Mouse (Mus musculus) urinary bladder, adult 2 months (tissue): ENCODE data around the gene Hsp90aa1. TPM values are rescaled to one million over a fixed set of nuclear protein-coding genes. Genes with fewer than 3 reads are reported as not detected.

Experiments used
- polyA plus RNA-seq: library from polyadenylated mRNA; depleted of rRNA; stranded (reverse); fragments of >200 nt; gene quantifications from 2 replicates; pipeline ENCODE4 v1.2.3, GENCODE M21; 2012; rRNA removed

Hsp90aa1 gene
- polyA plus RNA-seq, 1 experiment, result 104 TPM

Other genes with a start within 250 kb of the Hsp90aa1 start
- 114 and 172 TPM in 2 replicates for gene Dync1h1, start 101.3 kb downstream of the Hsp90aa1 start, polyA plus RNA-seq
- not detected in 2 replicates for gene 1700001K19Rik, start 20.1 kb downstream of the Hsp90aa1 start, polyA plus RNA-seq
- 26.5 and 31.2 TPM in 2 replicates for gene Wdr20, start 35.2 kb upstream of the Hsp90aa1 start, polyA plus RNA-seq
- gene Mok, start 138.2 kb upstream of the Hsp90aa1 start, polyA plus RNA-seq, result 1.1 and 1.2 TPM in 2 replicates
- 8.5 and 10.1 TPM in 2 replicates for gene Zfp839, start 147.5 kb upstream of the Hsp90aa1 start, polyA plus RNA-seq
- gene Cinp, start 186.4 kb upstream of the Hsp90aa1 start, polyA plus RNA-seq, result 49.9 and 61.5 TPM in 2 replicates
- 5.3 and 5.4 TPM in 2 replicates for gene Tecpr2, start 186.5 kb upstream of the Hsp90aa1 start, polyA plus RNA-seq